Comparison of ENCODE assay signal across 29 mouse cellular contexts in the genomic region with DNA sequence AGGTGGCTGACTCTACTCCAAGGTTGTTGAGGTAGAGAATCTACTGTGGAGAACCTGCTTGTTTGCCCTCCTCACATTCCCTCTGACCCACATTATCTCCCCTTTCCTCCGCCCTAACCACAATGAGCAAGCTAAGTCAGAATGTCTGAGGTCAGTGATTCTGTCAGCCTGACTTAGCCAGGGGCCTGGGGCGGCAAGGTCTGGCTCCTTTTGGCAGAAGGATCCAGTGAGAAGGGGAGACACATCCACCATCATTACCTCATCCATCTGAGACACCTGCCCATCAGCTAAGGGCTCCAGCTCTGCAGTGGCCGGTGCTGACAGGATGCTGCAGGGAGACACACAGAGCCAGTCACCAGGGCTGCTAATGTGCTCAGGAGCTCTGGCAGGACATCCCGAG. TPM values are rescaled to one million over a fixed set of nuclear protein-coding genes. Genes with fewer than 3 reads are reported as not detected.
"Had no signal": no experiment of that assay in that cellular context is flagged by ENCODE, and none has a peak within 500 bp of the region (broad histone marks: within the 10 kb centered on the region; RNA-seq: fewer than 3 reads in every experiment).

No protein-coding gene starts in this region.

- H3K9ac ChIP-seq: limb, embryonic 12.5 days; limb, embryonic 15.5 days; liver, embryonic 14.5 days; liver, postnatal 0 days; lung, embryonic 14.5 days; midbrain, embryonic 12.5 days had no signal

- H3K27me3 ChIP-seq: limb, embryonic 12.5 days; limb, embryonic 15.5 days; midbrain, embryonic 12.5 days had no signal

- H3K4me1 ChIP-seq: limb, embryonic 12.5 days; limb, embryonic 15.5 days; midbrain, embryonic 12.5 days had no signal

- H3K4me2 ChIP-seq: limb, embryonic 12.5 days; limb, embryonic 15.5 days; liver, embryonic 11.5 days; lung, embryonic 14.5 days; midbrain, embryonic 12.5 days had no signal

- H3K27ac ChIP-seq: kidney, postnatal 0 days; layer of hippocampus, adult 2 months; limb, embryonic 12.5 days; limb, embryonic 15.5 days; liver, embryonic 14.5 days; macrophage; midbrain, embryonic 12.5 days had no signal

- ATAC-seq: liver, postnatal 0 days; lung, postnatal 0 days; midbrain, embryonic 16.5 days had no signal

- DNase-seq: kidney, postnatal 25 days; layer of hippocampus, adult 9-11 months; liver, postnatal 0 days; lung, embryonic 14.5 days; thymus, adult 18-20 months; thymus, postnatal 36 days had no signal

- H3K9me3 ChIP-seq: limb, embryonic 12.5 days; limb, embryonic 15.5 days; midbrain, embryonic 12.5 days had no signal

- H3K4me3 ChIP-seq: layer of hippocampus, adult 2 months; limb, embryonic 12.5 days; limb, embryonic 15.5 days; midbrain, embryonic 12.5 days had no signal

RNA-seq across cellular contexts. Expression of gene Mrgpre, which starts 14.5 kb away (rescaled TPM):
- total RNA-seq: megakaryocyte, adult 5-6 weeks had no signal

RNA-seq across cellular contexts. Expression of gene Mrgprg, which starts 32.0 kb away (rescaled TPM):
- total RNA-seq: layer of hippocampus, adult 2 months; layer of hippocampus, postnatal 25 days; left cerebral cortex, adult 18-20 months; left cerebral cortex, postnatal 36 days; megakaryocyte, adult 5-6 weeks; monocyte, adult 5-6 weeks had no signal
- polyA plus RNA-seq: kidney, embryonic 14.5 days; kidney, postnatal 0 days; large intestine, adult 2 months; limb, embryonic 12.5 days; limb, embryonic 15.5 days; liver, embryonic 11.5 days; liver, embryonic 14.5 days; liver, postnatal 0 days; lung, embryonic 14.5 days; lung, postnatal 0 days; macrophage; midbrain, embryonic 12.5 days; midbrain, embryonic 16.5 days; neural tube, embryonic 11.5 days; neural tube, embryonic 14.5 days; small intestine, adult 2 months; spleen, adult 2 months; stomach, embryonic 16.5 days; testis, adult 2 months had no signal
